Mouse (Mus musculus) layer of hippocampus, adult 11-12 months (tissue): ENCODE measurements around the gene Ranbp3.
A peak's percentile ranks its signal among the peaks of the same experiment; 100 is the strongest.

ENCODE experiments used
- DNase-seq: peaks from one replicate; pipeline ENCODE4 v3.0.0; 2022; ENCODE audit warnings: low spot score

Ranbp3 gene

GRCm38 (mm10) chr17:56727029-56727649 is 54.0 kb downstream of the Ranbp3 start:
- no peak for DNase-seq

- DNase-seq = no peak
Observed at GRCm38 (mm10) chr17:56727659-56728058, 54.6 kb downstream of the Ranbp3 start.

GRCm38 (mm10) chr17:56728117-56728516 is 55.0 kb downstream of the Ranbp3 start:
- no peak for DNase-seq

- no peak for DNase-seq
Observed at GRCm38 (mm10) chr17:56729151-56729550, 56.1 kb downstream of the Ranbp3 start.

- DNase-seq = no peak
Observed at GRCm38 (mm10) chr17:56729656-56730055, 56.6 kb downstream of the Ranbp3 start.

GRCm38 (mm10) chr17:56736534-56736933 is 63.4 kb downstream of the Ranbp3 start:
- no peak for DNase-seq

GRCm38 (mm10) chr17:56738221-56738620 is 65.1 kb downstream of the Ranbp3 start:
- no peak for DNase-seq

- no peak for DNase-seq
Observed at GRCm38 (mm10) chr17:56740118-56740787, 67.2 kb downstream of the Ranbp3 start.

GRCm38 (mm10) chr17:56740788-56741160 is 67.7 kb downstream of the Ranbp3 start:
- no peak for DNase-seq

- no peak for DNase-seq
Observed at GRCm38 (mm10) chr17:56744173-56744572, 71.1 kb downstream of the Ranbp3 start.

- no peak for DNase-seq
Observed at GRCm38 (mm10) chr17:56751404-56752072, 78.4 kb downstream of the Ranbp3 start.

GRCm38 (mm10) chr17:56753452-56753851 is 80.4 kb downstream of the Ranbp3 start:
- no peak for DNase-seq

- no peak for DNase-seq
Observed at GRCm38 (mm10) chr17:56754271-56755185, 81.4 kb downstream of the Ranbp3 start.

- DNase-seq = no peak
Observed at GRCm38 (mm10) chr17:56756703-56757399, 83.8 kb downstream of the Ranbp3 start.

- peak; percentile 73 for DNase-seq
Observed at GRCm38 (mm10) chr17:56757416-56758123, 84.5 kb downstream of the Ranbp3 start, which contains the start of gene Nrtn. Gene Nrtn (minus strand): TSS chr17:56757530.

- peak; percentile 69 for DNase-seq
Observed at GRCm38 (mm10) chr17:56758132-56758531, 85.0 kb downstream of the Ranbp3 start.

GRCm38 (mm10) chr17:56759261-56759660 is 86.2 kb downstream of the Ranbp3 start:
- no peak for DNase-seq

- DNase-seq = no peak
Observed at GRCm38 (mm10) chr17:56761077-56761476, 88.0 kb downstream of the Ranbp3 start.
